Mouse (Mus musculus): ENCODE measurements around the gene Olfr843. TPM values are rescaled to one million over a fixed set of nuclear protein-coding genes. Genes with fewer than 3 reads are reported as not detected.

The Olfr843 gene
- not detected for total RNA-seq (2023)

GRCm38 (mm10) chr9:19251887-19252286 lies at the start of gene Olfr843:
Gene Olfr843, minus strand, starts transcription at chr9:19251987.

Other genes with a start within 250 kb of the Olfr843 start
- not detected for gene Olfr835, start 219.3 kb downstream of the Olfr843 start, total RNA-seq (2023)
- not detected for gene Olfr836, start 131.6 kb downstream of the Olfr843 start, total RNA-seq (2023)
- not detected for gene Olfr837, start 115.7 kb downstream of the Olfr843 start, total RNA-seq (2023)
- not detected for gene Olfr839-ps1, start 74.7 kb downstream of the Olfr843 start, total RNA-seq (2023)
- gene Olfr844, start 64.4 kb upstream of the Olfr843 start, total RNA-seq (2023), result not detected
- gene Olfr845, start 84.5 kb upstream of the Olfr843 start, total RNA-seq (2023), result not detected
- not detected for gene Olfr846, start 112.0 kb upstream of the Olfr843 start, total RNA-seq (2023)
- not detected for gene Olfr847, start 126.7 kb upstream of the Olfr843 start, total RNA-seq (2023)
- not detected for gene Olfr849, start 188.3 kb upstream of the Olfr843 start, total RNA-seq (2023)
- not detected for gene Olfr850, start 226.3 kb upstream of the Olfr843 start, total RNA-seq (2023)
- gene Olfr851, start 241.3 kb upstream of the Olfr843 start, total RNA-seq (2023), result not detected